ENCODE assay signal across 18 mouse cellular contexts in the genomic region with DNA sequence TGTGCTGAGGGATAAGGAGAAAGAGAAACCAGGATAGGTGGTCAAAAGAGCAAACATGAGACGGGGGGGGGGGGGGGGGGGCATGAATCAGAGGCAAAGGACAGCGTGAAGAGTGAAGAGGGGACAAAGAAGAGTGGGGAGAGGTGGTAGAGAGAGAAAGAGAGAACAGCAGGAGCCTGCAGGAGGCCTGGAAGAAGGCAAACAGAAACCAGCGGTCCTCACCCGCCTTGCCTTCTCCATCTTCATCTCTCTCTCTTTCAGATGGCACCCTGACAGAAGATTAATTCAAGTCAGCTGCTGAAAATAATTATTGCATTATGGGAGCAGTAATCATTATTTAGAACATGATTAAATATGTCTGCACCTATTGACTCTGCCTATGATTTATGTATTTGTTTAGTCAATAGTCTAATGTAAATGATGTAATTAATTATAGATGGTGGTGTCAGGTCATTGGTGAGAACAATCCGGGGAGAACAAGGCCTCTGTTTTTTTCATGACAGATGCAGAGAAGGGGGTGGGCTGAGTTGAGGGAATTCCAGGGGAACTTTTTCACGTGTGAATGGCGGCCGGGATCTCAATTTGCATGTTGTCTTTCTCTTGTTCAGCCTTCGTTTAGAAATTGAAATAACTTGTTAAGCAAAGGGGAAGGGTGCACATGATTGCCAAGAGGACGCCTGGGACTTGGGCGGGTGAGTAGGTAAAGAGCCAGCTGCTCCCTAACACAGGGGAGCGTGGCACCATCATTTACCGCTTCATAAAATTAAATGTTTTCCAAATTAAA.
DNase-seq lines count a peak whose midpoint lies in the region; ATAC-seq lines count a peak whose summit lies in the region.
"Had no signal": no experiment of that assay in that cellular context is flagged by ENCODE, and none has a peak within 500 bp of the region (broad histone marks: within the 10 kb centered on the region; RNA-seq: fewer than 3 reads in every experiment).

No protein-coding gene starts in this region.

- WGBS in hindbrain, embryonic 10.5 days = 36% methylated on average over 13 of the region's 13 CpGs
- WGBS in hindbrain, embryonic 16.5 days = 14% methylated on average over 13 of the region's 13 CpGs
- 13% methylated on average over 11 of the region's 13 CpGs for WGBS in forebrain, embryonic 15.5 days
- WGBS in neural tube, embryonic 11.5 days = 40% methylated on average over 12 of the region's 13 CpGs

- peak overlapping the region; percentile 56; the same call in 1 of the 2 replicates for H3K27ac ChIP-seq in hindbrain, embryonic 10.5 days
- H3K27ac ChIP-seq in hindbrain, embryonic 16.5 days (ENCODE audit: low read depth, low read length) = no peak overlapping the region
- no peak overlapping the region for H3K27ac ChIP-seq in forebrain, embryonic 15.5 days (replicated peaks)
- H3K27ac ChIP-seq in neural tube, embryonic 11.5 days (ENCODE audit: low read depth, low read length) = 0 out of 2 replicates have a peak overlapping the region, but pooled peaks have one; percentile 11
- H3K27ac ChIP-seq: embryonic facial prominence, embryonic 12.5 days; heart, embryonic 10.5 days; kidney, postnatal 0 days; limb, embryonic 13.5 days had no signal

- H3K4me2 ChIP-seq in hindbrain, embryonic 16.5 days (ENCODE audit: low read length) = no peak overlapping the region
- H3K4me2 ChIP-seq in forebrain, embryonic 15.5 days (replicated peaks) = no peak overlapping the region
- H3K4me2 ChIP-seq in neural tube, embryonic 11.5 days (ENCODE audit: low read depth) = no peak overlapping the region; the same call in 1 of the 2 replicates
- H3K4me2 ChIP-seq: embryonic facial prominence, embryonic 12.5 days; limb, embryonic 13.5 days had no signal

- H3K9ac ChIP-seq in hindbrain, embryonic 16.5 days (ENCODE audit: low read depth, low read length) = no peak overlapping the region
- no peak overlapping the region for H3K9ac ChIP-seq in forebrain, embryonic 15.5 days (replicated peaks)
- H3K9ac ChIP-seq in neural tube, embryonic 11.5 days (ENCODE audit: low read length) = no peak overlapping the region
- H3K9ac ChIP-seq: embryonic facial prominence, embryonic 12.5 days; limb, embryonic 13.5 days had no signal

- H3K4me1 ChIP-seq in hindbrain, embryonic 10.5 days (replicated peaks) = peaks cover 26% of the 10 kb centered on the region
- H3K4me1 ChIP-seq in hindbrain, embryonic 16.5 days (ENCODE audit: control insufficient read depth, insufficient read depth, low read depth, low read length) = peaks cover 5% of the 10 kb centered on the region; the same call in 1 of the 2 replicates
- peaks cover 8% of the 10 kb centered on the region for H3K4me1 ChIP-seq in forebrain, embryonic 15.5 days
- H3K4me1 ChIP-seq in neural tube, embryonic 11.5 days (ENCODE audit: control insufficient read depth, insufficient read depth, low read length) = peaks cover 5% of the 10 kb centered on the region; the same call in 1 of the 2 replicates
- H3K4me1 ChIP-seq: embryonic facial prominence, embryonic 12.5 days; heart, embryonic 10.5 days had no signal

- H3K27me3 ChIP-seq in hindbrain, embryonic 10.5 days (ENCODE audit: insufficient read depth, poor library complexity, severe bottlenecking) = peaks cover 44% of the 10 kb centered on the region
- H3K27me3 ChIP-seq in hindbrain, embryonic 16.5 days (replicated peaks; ENCODE audit: control insufficient read depth, insufficient read depth, low read length) = peaks cover 10% of the 10 kb centered on the region; the same call in 1 of the 2 replicates
- 0 out of 2 replicates have a peak, but pooled peaks cover 3% of the 10 kb centered on the region for H3K27me3 ChIP-seq in forebrain, embryonic 15.5 days
- peaks cover 4% of the 10 kb centered on the region for H3K27me3 ChIP-seq in neural tube, embryonic 11.5 days (ENCODE audit: control insufficient read depth, insufficient read depth, low read length)
- H3K27me3 ChIP-seq: embryonic facial prominence, embryonic 12.5 days; limb, embryonic 13.5 days had no signal

- no peak for ATAC-seq in hindbrain, embryonic 16.5 days
- peak; percentile 55; the same call in 1 of the 2 replicates for ATAC-seq in forebrain, embryonic 15.5 days (replicated peaks)
- peak; percentile 70 for ATAC-seq in neural tube, embryonic 11.5 days (ENCODE audit: insufficient read depth, low FRiP score, low TSS enrichment)
- ATAC-seq in megakaryocyte progenitor cell, adult 5-6 weeks (replicated peaks; ENCODE audit: poor library complexity) = no peak
- ATAC-seq: intestine, embryonic 16.5 days had no signal

- no peaks in the 10 kb centered on the region for H3K36me3 ChIP-seq in hindbrain, embryonic 10.5 days
- H3K36me3 ChIP-seq in hindbrain, embryonic 16.5 days (ENCODE audit: control insufficient read depth, insufficient read depth, low read length) = no peaks in the 10 kb centered on the region
- H3K36me3 ChIP-seq in forebrain, embryonic 15.5 days = no peaks in the 10 kb centered on the region
- no peaks in the 10 kb centered on the region for H3K36me3 ChIP-seq in neural tube, embryonic 11.5 days (ENCODE audit: control insufficient read depth, insufficient read depth, low read length)
- H3K36me3 ChIP-seq: embryonic facial prominence, embryonic 12.5 days; heart, embryonic 10.5 days; limb, embryonic 13.5 days had no signal

- H3K4me3 ChIP-seq in hindbrain, embryonic 10.5 days = no peak overlapping the region
- H3K4me3 ChIP-seq in hindbrain, embryonic 16.5 days (ENCODE audit: low read length) = no peak overlapping the region
- no peak overlapping the region for H3K4me3 ChIP-seq in forebrain, embryonic 15.5 days
- H3K4me3 ChIP-seq in neural tube, embryonic 11.5 days (ENCODE audit: low read depth, low read length) = no peak overlapping the region
- H3K4me3 ChIP-seq: embryonic facial prominence, embryonic 12.5 days; heart, embryonic 10.5 days; limb, embryonic 13.5 days had no signal

- H3K9me3 ChIP-seq in hindbrain, embryonic 10.5 days = no peaks in the 10 kb centered on the region
- H3K9me3 ChIP-seq in hindbrain, embryonic 16.5 days (ENCODE audit: control insufficient read depth, low read length) = no peaks in the 10 kb centered on the region
- H3K9me3 ChIP-seq in forebrain, embryonic 15.5 days = no peaks in the 10 kb centered on the region
- H3K9me3 ChIP-seq in neural tube, embryonic 11.5 days (ENCODE audit: control insufficient read depth, low read length) = no peaks in the 10 kb centered on the region
- H3K9me3 ChIP-seq: embryonic facial prominence, embryonic 12.5 days; heart, embryonic 10.5 days; limb, embryonic 13.5 days had no signal

- peak; percentile 24 for DNase-seq in hindbrain, embryonic 10.5 days (ENCODE audit: low spot score)
- DNase-seq in ZHBTc4 (ENCODE audit: low read depth, low spot score) = peak; percentile 4
- peak; percentile 66 for DNase-seq in neural tube, embryonic 11.5 days (ENCODE audit: low spot score)
- no peak for DNase-seq in yolk sac, embryonic 10.5 days (ENCODE audit: low spot score)
- DNase-seq: cerebellum, postnatal 10 days; gastrocnemius, postnatal 14 days; heart, postnatal 14 days; lung, postnatal 4 days; spleen, adult 18-20 months; thymus, postnatal 14 days had no signal

Comparison
In these comparisons a context has a peak if more than half of its experiments do, and no peak if none do; other contexts are left out.
1. H3K27ac ChIP-seq: peak in hindbrain, embryonic 10.5 days (single experiment) and neural tube, embryonic 11.5 days (single experiment); none in hindbrain, embryonic 16.5 days (single experiment) and forebrain, embryonic 15.5 days (single experiment).
2. ATAC-seq: peak in forebrain, embryonic 15.5 days (single experiment) and neural tube, embryonic 11.5 days (single experiment); none in hindbrain, embryonic 16.5 days (single experiment) and megakaryocyte progenitor cell, adult 5-6 weeks (single experiment).